Mouse (Mus musculus) T-helper 17 cell (primary cell): ENCODE data around the gene Dda1.

Experiments used
- in situ Hi-C, 2 experiments: fragments of 300-600 bp; cut with MboI, MseI; formaldehyde crosslinking; loops; 1 replicate in 1 of 2; 2 replicates in 1 of 2; pipeline ENCODE4 v1.15.1; 2025; ENCODE audit warnings: high pct_unique_total_duplicates in 2 of 2

Dda1 gene

GRCm38 (mm10) chr8:71467201-71467600, 1.8 kb upstream of the Dda1 start:
- in situ Hi-C loops: loop anchor here (5.0 to 10.0 kb wide), 2 partner anchors 95 to 672 kb away; partner anchors contain the start of gene Ocel1 (in 1 of the 2)

DNA sequence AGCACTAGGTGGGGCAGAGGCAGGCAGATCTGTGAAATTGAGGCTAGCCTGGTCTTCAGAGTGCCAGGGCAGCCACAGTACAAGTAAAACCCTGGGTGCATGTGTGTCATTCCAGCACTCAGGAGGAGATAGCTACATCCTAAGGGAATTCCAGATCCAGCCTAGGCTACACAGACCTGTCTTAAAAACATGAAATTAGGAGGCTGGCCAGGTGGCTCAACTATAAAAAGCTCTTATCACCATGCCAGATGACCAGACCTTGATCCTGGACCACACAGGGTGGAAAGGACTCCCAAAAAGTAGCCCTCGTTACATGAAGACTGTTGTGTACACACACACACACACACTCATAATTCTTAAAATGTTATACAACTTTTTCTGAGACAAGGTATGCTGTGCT, 998 bp upstream of the Dda1 start:
- in situ Hi-C loops: loop anchor here (5.0 to 10.0 kb wide), 2 partner anchors 96 to 673 kb away; partner anchors contain the start of gene Ocel1 (in 1 of the 2)

GRCm38 (mm10) chr8:71469411-71469810, 412 bp downstream of the Dda1 start:
- in situ Hi-C loops: loop anchor here (5.0 to 10.0 kb wide), 2 partner anchors 97 to 675 kb away; partner anchors contain the start of gene Ocel1 (in 1 of the 2)

DNA sequence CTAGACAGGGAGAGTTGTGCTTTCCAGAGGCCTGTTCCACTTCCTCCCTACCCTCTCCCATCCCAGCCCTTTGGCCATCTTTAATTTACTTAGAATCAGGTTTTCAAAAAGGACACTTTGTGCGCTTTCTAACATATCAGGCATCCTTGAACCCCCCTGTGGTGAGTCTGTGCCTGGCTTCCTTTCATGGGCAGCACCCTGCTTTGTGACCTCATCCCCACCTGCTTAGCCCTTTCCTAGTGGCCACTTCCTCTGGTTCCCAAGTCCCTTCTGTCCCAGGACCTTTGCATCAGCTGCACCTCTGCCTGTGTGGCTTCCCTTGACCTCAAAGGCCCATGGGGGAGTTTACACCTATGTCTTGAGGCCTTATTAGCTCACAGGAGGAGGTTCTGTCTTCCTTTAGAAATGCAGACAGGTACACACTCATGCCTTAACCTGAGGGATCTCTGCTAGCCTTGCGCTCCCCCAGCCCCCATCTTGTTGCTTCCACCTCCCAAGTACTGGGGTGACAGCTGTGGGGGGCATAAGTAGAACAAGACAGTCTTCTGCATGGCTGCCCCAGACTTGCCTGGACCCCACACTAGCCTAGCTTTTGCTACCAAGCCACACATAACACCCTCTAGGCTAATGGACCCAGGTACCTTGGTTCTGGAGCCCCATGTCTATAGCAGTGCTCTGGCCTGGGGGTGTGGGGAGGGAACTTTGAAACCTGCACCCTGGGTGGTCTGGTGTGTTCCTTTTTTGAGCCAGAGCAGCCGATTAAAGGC, 1.3 kb downstream of the Dda1 start:
- in situ Hi-C loops: no loop called here

DNA sequence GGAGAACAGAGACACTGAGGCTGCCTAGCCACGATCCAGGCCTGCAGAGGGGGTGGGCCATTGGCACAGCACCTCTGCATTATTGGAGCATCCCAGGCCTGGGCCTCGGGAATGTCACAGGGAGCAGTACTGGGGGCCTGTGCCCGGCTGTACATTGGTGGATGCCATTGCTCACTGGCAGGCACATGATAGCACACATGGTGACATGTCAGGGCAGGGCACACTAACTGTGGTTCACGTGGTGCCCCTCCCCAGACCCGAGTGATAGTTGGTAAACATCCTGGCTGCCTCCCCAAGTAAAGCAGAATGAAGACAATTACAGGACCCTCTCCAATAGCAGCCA, 1.9 kb downstream of the Dda1 start:
- in situ Hi-C loops: no loop called here

GRCm38 (mm10) chr8:71471861-71472260, 2.9 kb downstream of the Dda1 start:
- in situ Hi-C loops: no loop called here

GRCm38 (mm10) chr8:71472601-71473386, 3.8 kb downstream of the Dda1 start:
- in situ Hi-C loops: no loop called here

DNA sequence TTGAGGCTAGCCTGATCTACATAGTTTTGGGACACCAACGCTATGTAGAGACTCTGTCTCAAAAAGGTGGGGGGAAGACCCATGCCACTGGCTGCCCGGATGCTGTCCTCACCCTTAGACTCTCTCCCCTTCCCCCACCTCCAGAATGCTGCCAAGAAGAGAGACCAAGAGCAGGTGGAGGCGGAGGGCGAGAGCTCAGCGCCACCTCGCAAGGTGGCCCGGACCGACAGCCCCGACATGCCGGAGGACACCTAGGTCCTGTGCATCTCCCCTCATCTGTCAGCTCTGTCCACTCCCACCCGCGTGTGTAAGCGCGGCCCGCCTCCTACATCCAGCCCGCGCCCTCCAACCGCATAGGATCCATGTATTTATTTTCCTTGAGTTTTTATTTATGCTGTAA, 5.3 kb downstream of the Dda1 start:
- in situ Hi-C loops: no loop called here

- in situ Hi-C loops: no loop called here
Measured at GRCm38 (mm10) chr8:71474785-71475701, 6.0 kb downstream of the Dda1 start.

DNA sequence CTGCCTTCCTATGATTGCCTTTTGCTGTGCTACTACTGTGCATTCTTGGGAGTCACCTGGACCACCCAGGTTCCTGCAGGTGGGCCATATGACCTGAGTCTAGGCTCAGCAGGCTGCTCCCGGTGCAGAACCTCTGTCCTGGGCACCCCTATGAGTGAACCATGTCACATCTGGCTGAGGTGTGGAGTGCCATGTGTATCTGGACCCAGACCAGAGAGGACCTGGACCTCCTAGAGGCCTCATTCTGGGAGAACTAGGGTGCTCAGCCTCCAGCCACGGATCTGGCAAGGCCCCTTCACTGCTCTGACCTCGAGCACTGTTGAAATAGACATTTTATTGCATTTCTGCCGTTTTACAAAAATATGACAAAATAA, 6.7 kb downstream of the Dda1 start:
- in situ Hi-C loops: no loop called here

- in situ Hi-C loops: no loop called here
Measured at GRCm38 (mm10) chr8:71476099-71476940, 7.3 kb downstream of the Dda1 start.

- in situ Hi-C loops: no loop called here
Measured at GRCm38 (mm10) chr8:71477196-71477845, 8.3 kb downstream of the Dda1 start.

DNA sequence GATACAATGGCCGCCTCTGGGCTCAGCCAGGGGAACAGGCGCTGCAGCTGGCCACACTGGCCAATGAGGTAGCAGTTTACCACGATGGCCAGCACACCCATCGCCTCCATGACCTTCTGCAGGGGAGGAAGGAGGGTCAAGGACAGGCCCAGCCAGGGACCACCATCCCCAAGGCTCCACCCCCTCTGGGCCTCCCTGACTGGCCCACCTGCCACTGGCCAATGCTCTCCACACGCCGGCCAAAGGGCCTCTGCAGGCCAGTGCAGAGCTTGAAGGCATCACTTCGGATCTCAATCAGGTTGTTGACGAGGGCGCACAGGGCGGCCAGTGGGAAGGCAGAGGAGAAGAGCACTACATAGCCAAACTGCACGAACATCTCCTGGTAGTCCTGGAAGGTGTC, 9.9 kb downstream of the Dda1 start:
- in situ Hi-C loops: no loop called here

- in situ Hi-C loops: no loop called here
Measured at GRCm38 (mm10) chr8:71483932-71484331, 14.9 kb downstream of the Dda1 start.

DNA sequence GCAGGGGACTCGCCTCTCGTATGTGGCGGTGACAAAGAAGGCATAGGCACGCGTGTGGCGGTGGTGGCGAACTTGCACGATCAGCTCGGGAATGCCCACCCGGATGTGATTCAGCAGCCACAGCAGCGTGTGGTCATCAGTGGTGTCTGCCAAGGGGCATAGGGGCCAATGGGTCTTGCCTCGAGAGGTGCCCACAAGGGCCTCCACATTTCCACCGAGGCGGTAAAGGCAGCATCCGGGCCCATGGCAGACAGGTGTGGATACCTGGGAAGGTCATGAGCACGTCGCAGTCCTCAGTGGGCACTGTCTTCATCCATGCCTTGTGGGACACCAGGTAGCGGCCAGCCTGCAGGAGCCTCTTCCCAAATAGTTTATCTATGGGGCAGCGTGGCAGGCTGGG, 15.7 kb downstream of the Dda1 start:
- in situ Hi-C loops: no loop called here

DNA sequence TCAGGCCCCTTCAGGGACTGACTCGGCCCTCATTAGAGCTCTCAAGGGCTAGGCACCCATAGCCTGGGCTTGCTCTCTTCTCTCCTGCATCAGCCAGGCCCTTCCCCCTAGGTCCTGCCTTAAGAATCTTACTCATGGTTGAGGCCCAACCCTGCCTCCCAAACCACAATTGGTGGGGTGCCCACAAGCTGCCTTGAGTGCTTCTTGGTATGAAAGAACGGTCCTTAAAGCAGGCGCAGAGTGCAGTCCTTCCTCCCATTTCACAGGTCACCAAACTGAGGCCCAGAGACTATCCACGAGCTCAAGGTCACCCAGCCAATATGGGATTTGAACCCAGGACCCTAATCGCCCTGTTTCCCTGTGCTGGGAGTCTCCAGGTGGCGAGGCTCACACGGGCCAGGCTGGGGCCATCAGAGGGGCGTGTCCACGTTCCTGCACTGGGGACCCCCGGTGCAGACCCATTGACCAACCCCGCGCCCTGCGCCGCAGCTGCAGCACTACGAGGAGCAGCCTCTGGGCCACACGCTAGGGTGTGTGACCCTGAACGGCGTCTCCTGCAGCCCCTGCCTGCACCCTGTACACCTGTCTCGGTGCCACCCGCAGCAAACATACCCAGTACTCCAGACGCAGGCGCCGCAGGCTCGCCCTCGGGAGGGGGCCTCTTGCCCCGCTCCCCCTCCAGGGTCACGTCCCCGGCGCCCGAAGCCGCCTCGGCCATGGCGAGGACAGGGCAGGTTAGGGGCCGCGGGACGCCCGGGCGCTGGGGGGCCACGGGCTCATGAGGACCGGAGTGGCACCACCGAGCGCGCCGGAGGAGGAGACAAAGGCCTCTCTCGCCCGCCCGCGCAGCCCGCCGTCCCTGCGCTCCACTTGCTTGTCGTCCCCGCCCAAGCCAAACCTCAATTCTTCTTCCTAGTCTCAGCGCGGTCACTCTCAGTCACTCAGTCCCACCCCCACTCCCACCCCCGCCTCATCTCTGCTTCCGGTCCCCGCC, 16.4 kb downstream of the Dda1 start, which contains the start of gene Ano8:
Gene Ano8 (minus strand): TSS at position 822 of the 994 bp plus-strand sequence.
- in situ Hi-C loops: no loop called here

- in situ Hi-C loops: no loop called here
Measured at GRCm38 (mm10) chr8:71486136-71486529, 17.1 kb downstream of the Dda1 start.

- in situ Hi-C loops: no loop called here
Measured at GRCm38 (mm10) chr8:71487691-71488445, 18.9 kb downstream of the Dda1 start, which contains the start of gene Gtpbp3. Gene Gtpbp3, plus strand, starts transcription at chr8:71488103.
